Mouse (Mus musculus) G1E (cell line): ENCODE measurements around the gene Dcaf11.

ENCODE experiments used
- CTCF ChIP-seq: IDR thresholded peaks from 2 replicates; pipeline ENCODE4 v1.5.1; 2012; ENCODE audit warnings: low read depth, low read length, inconsistent platforms, mixed read lengths
- GATA1 ChIP-seq: IDR thresholded peaks from 2 replicates; pipeline ENCODE4 v1.6.1; 2012; ENCODE audit warnings: borderline replicate concordance, low read length, inconsistent platforms, mixed read lengths
- GATA2 ChIP-seq: IDR thresholded peaks from 2 replicates; pipeline ENCODE4 v1.6.1; 2012; ENCODE audit warnings: low read depth, low read length, inconsistent platforms, borderline replicate concordance
- POLR2AphosphoS5 ChIP-seq: IDR thresholded peaks from 2 replicates; pipeline ENCODE4 v1.6.1; 2012; ENCODE audit warnings: low read depth, low read length, inconsistent platforms; ENCODE audit not compliant: insufficient replicate concordance
- TAL1 ChIP-seq: conservative IDR thresholded peaks from 2 replicates; pipeline ENCODE4 v1.6.1; 2012; ENCODE audit warnings: low read depth, low read length, inconsistent platforms, mixed read lengths

- TF ChIP-seq CTCF (no peak), GATA1 (no peak), GATA2 (no peak), POLR2AphosphoS5 (no peak), TAL1 (no peak)
Observed at GRCm38 (mm10) chr14:55519604-55520003, 40.2 kb upstream of the Dcaf11 start.
